Mouse (Mus musculus) brain, embryonic 14.5 days (tissue): Measurements from ENCODE around the gene Emp3.

Experiments used
- CTCF ChIP-seq: fragments of 200-500 bp; IDR thresholded peaks from 2 replicates; pipeline ENCODE4 v1.5.1; 2012; ENCODE audit warnings: inconsistent platforms, mild to moderate bottlenecking, moderate library complexity, borderline replicate concordance; ENCODE audit not compliant: insufficient read depth, insufficient read length; ENCODE audit errors: extremely low read depth
- POLR2A ChIP-seq: fragments of 200-500 bp; IDR thresholded peaks from 2 replicates; pipeline ENCODE4 v1.6.1; 2012; ENCODE audit warnings: mild to moderate bottlenecking, inconsistent platforms, borderline replicate concordance; ENCODE audit not compliant: poor library complexity, insufficient read depth, insufficient read length, severe bottlenecking; ENCODE audit errors: extremely low read depth

- no peak for TF ChIP-seq CTCF
- TF ChIP-seq POLR2A: no peak
Observed at GRCm38 (mm10) chr7:45917004-45917704, 4.0 kb downstream of the Emp3 start.
